20 mouse cellular contexts compared by ENCODE assay signal in the genomic region with DNA sequence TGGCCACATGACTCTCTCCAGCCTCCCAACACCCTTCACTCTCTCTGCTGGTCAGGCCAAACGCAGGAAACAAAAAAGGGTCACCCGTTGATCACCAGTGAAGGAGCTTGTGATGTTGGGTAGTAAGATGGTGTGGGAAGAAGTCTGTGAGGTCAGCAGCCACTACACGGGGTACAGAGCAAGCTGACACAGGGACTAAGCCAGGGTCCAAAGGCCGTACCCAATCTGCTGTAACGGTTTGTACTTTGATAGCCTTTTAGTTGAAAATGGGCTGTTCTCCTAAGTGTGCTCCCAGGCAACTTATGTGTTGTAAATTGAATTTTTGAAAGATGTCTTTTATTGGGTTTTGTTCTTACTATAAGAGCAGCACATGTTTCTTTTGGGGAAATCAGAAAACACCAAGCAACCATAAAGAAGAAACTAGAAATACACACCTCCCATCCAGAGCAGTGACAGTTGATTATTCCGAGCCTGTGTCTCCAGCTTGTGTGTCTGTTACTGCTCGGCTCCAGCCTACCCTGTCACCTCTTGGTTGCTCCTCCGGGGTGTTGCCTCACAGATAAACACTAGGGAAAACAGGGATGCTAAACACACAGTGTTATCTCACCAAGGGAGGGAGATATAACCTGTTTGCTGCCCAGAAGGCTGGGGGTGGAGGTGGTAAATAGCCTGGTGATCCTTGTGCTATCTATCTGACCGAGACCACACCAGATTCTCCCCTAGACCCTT.
A peak's percentile ranks its signal among the peaks of the same experiment; 100 is the strongest.
DNase-seq lines count a peak whose midpoint lies in the region; ATAC-seq and TF ChIP-seq lines count a peak whose summit lies in the region.
"Had no signal": no experiment of that assay in that cellular context is flagged by ENCODE, and none has a peak within 500 bp of the region (broad histone marks: within the 10 kb centered on the region; RNA-seq: fewer than 3 reads in every experiment).

No protein-coding gene starts in this region.

- peak; percentile 62 for DNase-seq in kidney, adult 11 months
- no peak for DNase-seq in kidney, postnatal 4 days
- peak; percentile 88 for DNase-seq in liver, adult 2 months (ENCODE audit: extremely low read depth, low read depth, low spot score)
- DNase-seq in kidney, postnatal 10 days: peak; percentile 26
- no peak for DNase-seq in layer of hippocampus, adult 8-10 months (ENCODE audit: low spot score in 2 of 2)
- no peak for DNase-seq in cerebellum, postnatal 14 days
- DNase-seq: adrenal gland, adult 2 months; adrenal gland, postnatal 25 days; cerebellum, adult 8-10 months; cerebellum, postnatal 25 days; gastrocnemius, postnatal 36 days; heart, adult 18-20 months; heart, postnatal 14 days had no signal

- no peak for TF ChIP-seq CTCF in liver, adult 2 months (IDR thresholded peaks at IDR 0.05; ENCODE audit: low read depth, low read length)

- 30% methylated on average over 9 of the region's 9 CpGs for WGBS in liver, adult 2 months
- 45% methylated on average over 9 of the region's 9 CpGs for WGBS in liver, embryonic 12.5 days (ENCODE audit: insufficient replicate concordance)
- WGBS in liver, embryonic 16.5 days (ENCODE audit: insufficient replicate concordance): 55% methylated on average over 9 of the region's 9 CpGs

- TF ChIP-seq POLR2A in liver, adult 2 months (IDR thresholded peaks at IDR 0.05; ENCODE audit: extremely low read depth, insufficient read depth, low read length): no peak

- H3K36me3 ChIP-seq in liver, adult 2 months (ENCODE audit: control insufficient read depth, insufficient read depth, low read length): no peaks in the 10 kb centered on the region
- no peaks in the 10 kb centered on the region for H3K36me3 ChIP-seq in liver, embryonic 12.5 days
- H3K36me3 ChIP-seq in liver, embryonic 16.5 days (ENCODE audit: control insufficient read depth, insufficient read depth): no peaks in the 10 kb centered on the region
- H3K36me3 ChIP-seq: embryonic facial prominence, embryonic 12.5 days; forebrain, embryonic 15.5 days; heart, embryonic 15.5 days; hindbrain, embryonic 13.5 days had no signal

- no peak overlapping the region for H3K4me2 ChIP-seq in liver, embryonic 12.5 days
- H3K4me2 ChIP-seq in liver, embryonic 16.5 days (ENCODE audit: low read depth, low read length): no peak overlapping the region
- H3K4me2 ChIP-seq: embryonic facial prominence, embryonic 12.5 days; forebrain, embryonic 15.5 days; heart, embryonic 11.5 days; heart, embryonic 15.5 days; hindbrain, embryonic 13.5 days had no signal

- H3K4me1 ChIP-seq in liver, adult 2 months (ENCODE audit: control insufficient read depth, insufficient read depth, low read length): peaks cover 12% of the 10 kb centered on the region; the same call in 1 of the 2 replicates
- H3K4me1 ChIP-seq in liver, embryonic 12.5 days: no peaks in the 10 kb centered on the region
- no peaks in the 10 kb centered on the region for H3K4me1 ChIP-seq in liver, embryonic 16.5 days (ENCODE audit: control insufficient read depth, low read depth, low read length)
- H3K4me1 ChIP-seq: embryonic facial prominence, embryonic 12.5 days; forebrain, embryonic 15.5 days; heart, embryonic 15.5 days; hindbrain, embryonic 13.5 days had no signal

- no peaks in the 10 kb centered on the region for H3K79me2 ChIP-seq in liver, adult 2 months (ENCODE audit: control insufficient read depth, insufficient read depth, low read length)

- H3K27me3 ChIP-seq in liver, adult 2 months (ENCODE audit: control insufficient read depth, insufficient read depth, low read length): no peaks in the 10 kb centered on the region
- H3K27me3 ChIP-seq in liver, embryonic 12.5 days (replicated peaks): no peaks in the 10 kb centered on the region
- no peaks in the 10 kb centered on the region for H3K27me3 ChIP-seq in liver, embryonic 16.5 days (ENCODE audit: control insufficient read depth, insufficient read depth, low read depth, low read length)
- H3K27me3 ChIP-seq: embryonic facial prominence, embryonic 12.5 days; forebrain, embryonic 15.5 days; heart, embryonic 15.5 days; hindbrain, embryonic 13.5 days had no signal

- peak overlapping the region; percentile 42 for H3K27ac ChIP-seq in liver, adult 2 months (replicated peaks; ENCODE audit: insufficient read depth, low read depth, low read length)
- no peak overlapping the region for H3K27ac ChIP-seq in liver, embryonic 12.5 days
- no peak overlapping the region for H3K27ac ChIP-seq in liver, embryonic 16.5 days (ENCODE audit: low read length)
- H3K27ac ChIP-seq: embryonic facial prominence, embryonic 12.5 days; forebrain, embryonic 15.5 days; heart, embryonic 15.5 days; hindbrain, embryonic 13.5 days had no signal

- no peak overlapping the region for H3K4me3 ChIP-seq in liver, adult 2 months (ENCODE audit: insufficient read depth, low read depth, low read length)
- H3K4me3 ChIP-seq in liver, embryonic 12.5 days: no peak overlapping the region
- no peak overlapping the region for H3K4me3 ChIP-seq in liver, embryonic 16.5 days (ENCODE audit: low read depth, low read length)
- H3K4me3 ChIP-seq: embryonic facial prominence, embryonic 12.5 days; forebrain, embryonic 15.5 days; heart, embryonic 15.5 days; hindbrain, embryonic 13.5 days had no signal

- H3K9me3 ChIP-seq in liver, embryonic 12.5 days (replicated peaks): no peaks in the 10 kb centered on the region
- no peaks in the 10 kb centered on the region for H3K9me3 ChIP-seq in liver, embryonic 16.5 days (replicated peaks; ENCODE audit: control insufficient read depth, low read length)
- H3K9me3 ChIP-seq: embryonic facial prominence, embryonic 12.5 days; forebrain, embryonic 15.5 days; heart, embryonic 15.5 days had no signal

- H3K9ac ChIP-seq in liver, adult 2 months (ENCODE audit: low read depth, low read length): no peak overlapping the region
- no peak overlapping the region for H3K9ac ChIP-seq in liver, embryonic 12.5 days
- no peak overlapping the region for H3K9ac ChIP-seq in liver, embryonic 16.5 days (ENCODE audit: low read depth, low read length)
- H3K9ac ChIP-seq: embryonic facial prominence, embryonic 12.5 days; forebrain, embryonic 15.5 days; heart, embryonic 15.5 days; hindbrain, embryonic 13.5 days had no signal

- no peak for ATAC-seq in liver, embryonic 12.5 days
- peak; percentile 62 for ATAC-seq in liver, embryonic 16.5 days (ENCODE audit: low read depth)
- ATAC-seq: forebrain, embryonic 15.5 days had no signal

Comparison
In these comparisons a context has a peak if more than half of its experiments do, and no peak if none do; other contexts are left out.
1. DNase-seq: peak in kidney, adult 11 months (single experiment), liver, adult 2 months (single experiment) and kidney, postnatal 10 days (single experiment); none in kidney, postnatal 4 days (0 of 2), layer of hippocampus, adult 8-10 months (0 of 2) and cerebellum, postnatal 14 days (0 of 2).